Mouse (Mus musculus): ENCODE results near the gene Magea4.

Magea4 gene

DNA sequence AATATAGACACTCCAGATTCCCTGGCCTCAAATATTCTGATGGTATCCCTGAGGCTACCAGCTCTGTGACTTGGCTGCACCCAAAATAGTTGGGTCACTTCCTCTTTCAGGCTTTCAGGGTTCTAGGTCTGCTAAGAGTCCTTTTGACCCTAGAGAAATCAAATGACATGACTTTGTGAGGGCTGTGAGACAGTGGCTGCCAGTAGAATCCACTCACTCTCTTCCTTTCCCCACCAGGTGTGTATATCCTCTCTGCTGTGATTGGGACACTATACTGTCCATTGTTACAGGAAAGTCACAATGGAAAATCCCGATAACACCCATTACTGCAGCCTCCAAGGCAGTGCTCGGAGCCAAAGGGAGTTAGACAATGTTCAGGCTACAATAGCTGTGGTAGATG, at the start of gene Magea4:
TSS of gene Magea4 (plus strand) at position 301 of the 400 bp plus-strand sequence.
- DNase-seq (ENCODE audit: low spot score in 2 of 2) = no peak

DNA sequence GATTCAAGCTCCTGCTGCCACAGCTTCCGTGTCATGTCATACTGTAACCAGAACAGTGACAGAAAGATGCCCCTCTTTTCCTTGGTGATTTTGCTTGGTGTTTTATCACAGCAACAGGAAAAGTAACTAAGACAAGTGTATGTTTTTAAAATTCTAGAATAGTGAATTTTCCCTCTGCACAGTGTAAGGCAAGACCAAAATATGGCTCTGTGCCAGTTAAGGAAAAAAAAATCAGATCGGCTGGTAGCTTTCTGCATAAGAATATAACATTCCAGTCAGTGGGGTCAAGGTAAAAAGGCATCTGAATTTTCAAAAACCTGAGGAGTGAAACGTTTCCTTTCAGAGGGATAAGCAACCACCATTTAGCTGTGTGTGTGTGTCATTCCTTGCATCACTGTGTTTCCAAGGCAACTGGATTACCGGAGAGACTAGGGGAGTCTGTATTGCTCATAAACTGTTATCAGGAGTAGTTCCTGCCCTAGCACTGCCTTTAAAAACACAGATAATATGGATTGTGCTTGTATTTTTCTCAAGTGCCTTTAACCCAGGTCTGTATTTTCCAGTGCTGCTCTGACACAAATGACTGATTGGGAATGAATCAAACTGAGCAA, 18.8 kb upstream of the Magea4 start:
- peak; percentile 1 to 3 for DNase-seq (ENCODE audit: low spot score in 2 of 2)

DNA sequence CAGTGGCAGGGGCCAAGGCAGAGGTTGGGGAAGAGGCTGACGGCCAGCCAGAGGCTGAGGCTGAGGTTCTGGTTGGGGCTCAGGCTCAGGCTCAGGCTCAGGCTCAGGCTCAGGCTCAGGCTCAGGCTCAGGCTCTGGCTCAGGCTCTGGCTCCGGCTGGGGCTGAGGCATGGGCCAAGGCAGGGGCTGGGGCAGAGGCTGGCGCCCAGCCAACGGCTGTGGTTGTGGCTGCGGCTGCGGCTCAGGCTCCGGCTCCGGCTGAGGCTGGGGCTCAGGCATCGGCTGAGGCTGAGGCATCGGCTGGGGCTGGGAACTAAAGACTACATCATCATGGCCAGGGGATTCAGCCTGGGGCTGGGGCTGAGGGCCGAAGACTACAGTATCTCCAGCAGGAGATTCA, 48.8 kb downstream of the Magea4 start:
- DNase-seq (ENCODE audit: low spot score in 2 of 2) = no peak

Measured in right cerebral cortex, adult 2 months (tissue).